Mouse (Mus musculus) stomach, embryonic 14.5 days (tissue): Measurements from ENCODE around the gene Bace1. TPM values are rescaled to one million over a fixed set of nuclear protein-coding genes. Genes with fewer than 3 reads are reported as not detected.
A peak's percentile ranks its signal among the peaks of the same experiment; 100 is the strongest.
"Not testable (repeated sequence)": the region's sequence is repeated elsewhere in the genome, so short reads cannot be mapped to it uniquely, and the experiment has no call there.

ENCODE experiments used
- ATAC-seq: fragments of 200-750 bp; cut with Nextera tagmentation; 2 replicates; pipeline ENCODE4 v1.8.0; 2017; ENCODE audit warnings: low read depth, moderate TSS enrichment; ENCODE audit not compliant: insufficient number of reproducible peaks, insufficient read depth, low FRiP score
- H3K27ac ChIP-seq: fragments of 300-500 bp; sonication (generic); 2 replicates; pipeline ENCODE4 v1.5.1; 2014; ENCODE audit warnings: mild to moderate bottlenecking, low read length, moderate library complexity, mixed read lengths
- H3K27me3 ChIP-seq: fragments of 300-500 bp; sonication (generic); 2 replicates; pipeline ENCODE4 v1.6.1; 2014; ENCODE audit warnings: low read length, control low read depth, mixed read lengths; ENCODE audit not compliant: control insufficient read depth, insufficient read depth
- H3K36me3 ChIP-seq: fragments of 300-500 bp; sonication (generic); 2 replicates; pipeline ENCODE4 v1.6.1; 2014; ENCODE audit warnings: mild to moderate bottlenecking, control low read depth, low read length, moderate library complexity, mixed read lengths; ENCODE audit not compliant: control insufficient read depth, insufficient read depth
- H3K4me1 ChIP-seq: fragments of 300-500 bp; sonication (generic); 2 replicates; pipeline ENCODE4 v1.6.1; 2014; ENCODE audit warnings: low read length, control low read depth, mixed read lengths; ENCODE audit not compliant: control insufficient read depth, insufficient read depth
- H3K4me2 ChIP-seq: fragments of 300-500 bp; sonication (generic); replicated peaks from 2 replicates; pipeline ENCODE4 v1.6.1; 2014; ENCODE audit warnings: low read depth, low read length, control low read depth
- H3K4me3 ChIP-seq: fragments of 300-500 bp; sonication (generic); 2 replicates; pipeline ENCODE4 v1.5.1; 2014; ENCODE audit warnings: low read depth, low read length, control low read depth
- H3K9ac ChIP-seq: fragments of 300-500 bp; sonication (generic); replicated peaks from 2 replicates; pipeline ENCODE4 v1.6.1; 2014; ENCODE audit warnings: low read depth, mild to moderate bottlenecking, control low read depth, low read length, moderate library complexity, mixed read lengths
- H3K9me3 ChIP-seq: fragments of 300-500 bp; sonication (generic); 2 replicates; pipeline ENCODE4 v1.6.1; 2016; ENCODE audit warnings: low read depth, low read length, control low read depth; ENCODE audit not compliant: control insufficient read depth
- WGBS: fragments of 180-500 bp; shearing (Covaris S2); extraction: QIAGEN DNeasy Blood & Tissue Kit; methylation state at CpG from one replicate; pipeline ENCODE4 v1.1.7; 2014; 5-methylcytosine and 5-hydroxymethylcytosine counted together
- polyA plus RNA-seq: library from polyadenylated mRNA; unstranded; fragments of >200 nt; fragmentation: Nextera tagmentation; extraction: Ambion mirVana; gene quantifications from 2 replicates; pipeline ENCODE4 v1.2.1, GENCODE M21; 2014

The Bace1 gene
- polyA plus RNA-seq, 1 experiment from 2014 or later, result 34.3 TPM

- Histone ChIP-seq H3K4me1 (peaks cover 23% of the 10 kb centered on the region), H3K27ac (no peak overlapping the region), H3K27me3 (no peaks in the 10 kb centered on the region), H3K4me3 (peak overlapping the region; percentile 95), H3K9me3 (no peaks in the 10 kb centered on the region), H3K36me3 (no peaks in the 10 kb centered on the region; the same call in 1 of the 2 replicates), H3K4me2 (peak overlapping the region; percentile 97), H3K9ac (0 out of 2 replicates have a peak overlapping the region, but pooled peaks have one; percentile 83)
- 63% methylated on average over 5 of the region's 5 CpGs for WGBS
- no peak for ATAC-seq
Measured at GRCm38 (mm10) chr9:45840331-45840730, 2.0 kb downstream of the Bace1 start.

- Histone ChIP-seq H3K36me3 (no peaks in the 10 kb centered on the region; the same call in 1 of the 2 replicates), H3K4me3 (no peak overlapping the region), H3K27me3 (no peaks in the 10 kb centered on the region), H3K9ac (no peak overlapping the region), H3K4me2 (no peak overlapping the region), H3K27ac (no peak overlapping the region), H3K4me1 (peaks cover 23% of the 10 kb centered on the region), H3K9me3 (no peaks in the 10 kb centered on the region)
- ATAC-seq, result no peak
- WGBS, result 62% methylated on average over 6 of the region's 6 CpGs
Measured at GRCm38 (mm10) chr9:45841458-45841857, 3.1 kb downstream of the Bace1 start.

- ATAC-seq, result no peak
- no peaks in the 10 kb centered on the region; the same call in 1 of the 2 replicates for H3K36me3 ChIP-seq
- no peak overlapping the region for H3K27ac ChIP-seq
- H3K4me2 ChIP-seq, result no peak overlapping the region
- no peak overlapping the region for H3K4me3 ChIP-seq
- H3K9me3 ChIP-seq, result no peaks in the 10 kb centered on the region
- H3K9ac ChIP-seq, result no peak overlapping the region
- H3K4me1 ChIP-seq, result peaks cover 26% of the 10 kb centered on the region
- 73% methylated on average over 5 of the region's 5 CpGs for WGBS
- no peaks in the 10 kb centered on the region for H3K27me3 ChIP-seq
Measured at GRCm38 (mm10) chr9:45843007-45843406, 4.6 kb downstream of the Bace1 start.

GRCm38 (mm10) chr9:45843780-45844179 is 5.4 kb downstream of the Bace1 start:
- Histone ChIP-seq H3K27ac (no peak overlapping the region), H3K36me3 (no peaks in the 10 kb centered on the region; the same call in 1 of the 2 replicates), H3K9me3 (no peaks in the 10 kb centered on the region), H3K4me3 (no peak overlapping the region), H3K27me3 (no peaks in the 10 kb centered on the region), H3K4me1 (peaks cover 26% of the 10 kb centered on the region), H3K4me2 (no peak overlapping the region), H3K9ac (no peak overlapping the region)
- ATAC-seq, result no peak
- 72% methylated on average over 1 of the region's 1 CpGs for WGBS

- no peaks in the 10 kb centered on the region for H3K27me3 ChIP-seq
- no peaks in the 10 kb centered on the region; the same call in none of the 2 replicates for H3K36me3 ChIP-seq
- H3K4me3 ChIP-seq, result no peak overlapping the region
- no peak overlapping the region for H3K4me2 ChIP-seq
- H3K4me1 ChIP-seq, result peaks cover 28% of the 10 kb centered on the region; the same call in 1 of the 2 replicates
- no peak for ATAC-seq
- WGBS, result 89% methylated on average over 3 of the region's 3 CpGs
- no peak overlapping the region for H3K9ac ChIP-seq
- H3K9me3 ChIP-seq, result no peaks in the 10 kb centered on the region
- H3K27ac ChIP-seq, result no peak overlapping the region
Measured at GRCm38 (mm10) chr9:45845541-45845940, 7.2 kb downstream of the Bace1 start.

GRCm38 (mm10) chr9:45846176-45846575 is 7.8 kb downstream of the Bace1 start:
- H3K9ac ChIP-seq, H3K9me3 ChIP-seq, H3K27ac ChIP-seq, H3K27me3 ChIP-seq, H3K4me3 ChIP-seq, ATAC-seq, H3K36me3 ChIP-seq, H3K4me2 ChIP-seq: not testable (repeated sequence)
- 64% methylated on average over 2 of the region's 2 CpGs for WGBS
- peaks cover 25% of the 10 kb centered on the region; the same call in 1 of the 2 replicates for H3K4me1 ChIP-seq

GRCm38 (mm10) chr9:45846891-45847460 is 8.6 kb downstream of the Bace1 start:
- ATAC-seq, result no peak
- Histone ChIP-seq H3K4me3 (no peak overlapping the region), H3K9ac (no peak overlapping the region), H3K4me1 (peaks cover 25% of the 10 kb centered on the region; the same call in 1 of the 2 replicates), H3K4me2 (no peak overlapping the region), H3K36me3 (no peaks in the 10 kb centered on the region; the same call in 1 of the 2 replicates), H3K27ac (no peak overlapping the region), H3K27me3 (no peaks in the 10 kb centered on the region), H3K9me3 (no peaks in the 10 kb centered on the region)
- 85% methylated on average over 5 of the region's 5 CpGs for WGBS

GRCm38 (mm10) chr9:45849528-45850408 is 11.4 kb downstream of the Bace1 start:
- no peaks in the 10 kb centered on the region for H3K27me3 ChIP-seq
- no peak overlapping the region for H3K4me2 ChIP-seq
- peaks cover 22% of the 10 kb centered on the region; the same call in 1 of the 2 replicates for H3K4me1 ChIP-seq
- H3K9me3 ChIP-seq, result no peaks in the 10 kb centered on the region
- WGBS, result 54% methylated on average over 9 of the region's 9 CpGs
- no peak overlapping the region for H3K4me3 ChIP-seq
- ATAC-seq, result 0 out of 2 replicates have a peak, but pooled peaks have one; percentile 36
- H3K9ac ChIP-seq, result peak overlapping the region; percentile 25; the same call in 1 of the 2 replicates
- peak overlapping the region; percentile 85 for H3K27ac ChIP-seq
- peaks cover 3% of the 10 kb centered on the region; the same call in 1 of the 2 replicates for H3K36me3 ChIP-seq
